Mouse (Mus musculus): Measurements from ENCODE around the gene Fam192a. TPM values are rescaled to one million over a fixed set of nuclear protein-coding genes. Genes with fewer than 3 reads are reported as not detected.
A peak's percentile ranks its signal among the peaks of the same experiment; 100 is the strongest.

The Fam192a gene
- polyA plus RNA-seq, 1 experiment, result 24.2 TPM

DNA sequence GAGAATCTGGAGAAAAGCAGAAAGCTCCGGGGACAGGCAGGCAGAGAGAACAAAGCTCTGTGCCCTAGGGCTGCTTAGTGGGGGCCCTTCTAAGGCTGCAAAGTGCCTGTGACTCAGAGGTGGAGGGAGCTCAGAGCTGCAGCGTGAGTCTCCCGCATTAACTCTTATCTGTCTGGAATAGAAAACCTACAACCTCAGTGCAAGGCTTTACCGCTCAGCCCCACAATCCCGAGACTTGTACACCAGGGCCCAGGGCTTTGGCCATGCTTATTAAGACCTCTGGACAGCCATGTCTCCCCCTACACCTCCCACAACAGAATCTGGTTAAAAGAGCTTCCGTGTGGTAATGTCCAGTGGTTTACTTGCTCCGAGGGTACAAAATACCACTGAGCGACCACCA, 69.8 kb downstream of the Fam192a start:
- H3K4me2 ChIP-seq (ENCODE audit: low read depth), result peak overlapping the region; percentile 61
- peak overlapping the region; percentile 14 for H3K4me3 ChIP-seq
- no peaks in the 10 kb centered on the region for H3K27me3 ChIP-seq (ENCODE audit: control insufficient read depth, insufficient read depth, insufficient read length)
- no peaks in the 10 kb centered on the region for H3K36me3 ChIP-seq (ENCODE audit: control insufficient read depth, insufficient read depth)
- no peaks in the 10 kb centered on the region for H3K79me2 ChIP-seq (ENCODE audit: control insufficient read depth, insufficient read depth)
- no peak for TF ChIP-seq CEBPB (IDR thresholded peaks at IDR 0.05; ENCODE audit: insufficient read depth, poor library complexity, severe bottlenecking)
- no peak overlapping the region for H3ac ChIP-seq (ENCODE audit: control insufficient read depth, insufficient read length)

DNA sequence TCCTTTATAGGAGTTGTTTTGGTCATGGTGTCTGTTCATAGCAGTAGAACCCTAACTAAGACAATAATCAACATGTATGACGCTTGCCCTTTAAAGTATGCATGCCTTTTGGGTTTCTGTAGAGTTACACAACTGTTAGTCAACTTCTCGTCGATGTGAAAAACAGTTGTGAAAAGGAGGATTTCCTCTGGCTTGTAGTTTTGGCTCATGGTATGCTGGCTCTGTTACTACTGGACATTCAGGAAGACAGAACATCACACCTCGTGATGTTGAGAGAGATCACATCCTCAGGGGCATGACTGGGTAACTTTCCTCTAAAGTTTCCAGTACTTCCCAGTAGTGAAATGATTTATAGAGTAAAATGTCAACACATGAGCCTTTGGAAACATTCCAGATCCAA, 71.2 kb downstream of the Fam192a start:
- no peaks in the 10 kb centered on the region for H3K36me3 ChIP-seq (ENCODE audit: control insufficient read depth, insufficient read depth)
- H3K27me3 ChIP-seq (ENCODE audit: control insufficient read depth, insufficient read depth, insufficient read length), result peaks cover 3% of the 10 kb centered on the region
- H3K4me3 ChIP-seq, result no peak overlapping the region
- H3K79me2 ChIP-seq (ENCODE audit: control insufficient read depth, insufficient read depth), result no peaks in the 10 kb centered on the region
- H3ac ChIP-seq (ENCODE audit: control insufficient read depth, insufficient read length), result no peak overlapping the region
- TF ChIP-seq MYOD1 (IDR thresholded peaks at IDR 0.05; ENCODE audit: control insufficient read depth in 1 of 3, insufficient read length in 2 of 3, low read depth in 2 of 3) (no peak), SRF (IDR thresholded peaks at IDR 0.05; ENCODE audit: control insufficient read depth, insufficient read length, low read depth) (no peak), TCF3 (IDR thresholded peaks at IDR 0.05; ENCODE audit: insufficient read length, low read depth) (no peak), CEBPB (IDR thresholded peaks at IDR 0.05; ENCODE audit: insufficient read depth, poor library complexity, severe bottlenecking) (no peak), MYOG (IDR thresholded peaks at IDR 0.05; ENCODE audit: control insufficient read depth in 1 of 3, insufficient read depth in 1 of 3, insufficient read length in 2 of 3, low read depth in 2 of 3) (no peak), POLR2A (IDR thresholded peaks at IDR 0.05; ENCODE audit: insufficient read length, low read depth) (no peak), USF1 (IDR thresholded peaks at IDR 0.05; ENCODE audit: low read depth) (no peak), REST (IDR thresholded peaks at IDR 0.05; ENCODE audit: insufficient read depth, insufficient read length) (no peak), E2F4 (IDR thresholded peaks at IDR 0.05; ENCODE audit: insufficient read depth) (no peak), TCF12 (IDR thresholded peaks at IDR 0.05; ENCODE audit: insufficient read depth, poor library complexity, severe bottlenecking) (no peak), MAX (IDR thresholded peaks at IDR 0.05; ENCODE audit: low read depth) (no peak)
- no peak overlapping the region for H3K4me2 ChIP-seq (ENCODE audit: low read depth)

DNA sequence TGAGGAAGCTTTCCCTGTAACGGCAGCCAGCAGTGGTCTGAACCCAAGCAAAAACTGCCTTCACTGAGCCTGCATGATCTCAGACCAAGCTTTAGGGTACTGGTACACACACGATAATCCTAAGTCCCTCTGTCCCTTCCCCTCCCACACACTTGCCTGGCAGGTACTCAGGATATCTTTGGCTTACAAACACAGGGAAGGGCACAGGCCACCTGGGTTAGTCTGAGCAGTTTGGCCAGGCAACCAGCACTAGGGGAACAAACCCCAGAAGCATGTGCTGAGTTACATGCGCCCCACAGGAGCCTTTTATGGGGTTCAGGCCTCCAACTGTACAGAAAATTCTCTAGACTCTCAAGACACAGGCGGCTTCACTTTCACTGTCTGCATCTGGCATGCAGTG, 71.9 kb downstream of the Fam192a start:
- no peak overlapping the region for H3ac ChIP-seq (ENCODE audit: control insufficient read depth, insufficient read length)

DNA sequence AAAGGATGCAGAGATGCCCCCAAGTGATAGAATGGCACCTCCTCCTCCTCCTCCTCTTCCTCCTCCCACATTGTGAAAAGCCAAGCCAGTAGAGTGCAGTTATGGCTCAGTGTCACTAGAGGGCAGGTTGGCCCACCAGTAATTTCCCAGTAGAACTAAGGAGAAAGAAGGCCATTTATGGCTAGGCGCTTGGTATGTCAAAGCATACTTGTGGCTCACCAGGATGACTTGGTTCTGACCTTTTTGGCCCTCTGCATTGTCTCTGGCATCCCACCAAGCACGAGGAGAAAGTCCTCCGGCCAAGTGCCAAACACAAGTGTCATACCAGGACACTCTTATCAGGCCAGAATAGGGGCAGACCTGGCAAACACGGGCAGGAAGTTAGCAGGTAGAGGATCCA, 73.6 kb downstream of the Fam192a start:
- no peak overlapping the region for H3ac ChIP-seq (ENCODE audit: control insufficient read depth, insufficient read length)
- H3K27me3 ChIP-seq (ENCODE audit: control insufficient read depth, insufficient read depth, insufficient read length), result peaks cover 5% of the 10 kb centered on the region
- no peak overlapping the region for H3K4me2 ChIP-seq (ENCODE audit: low read depth)
- H3K79me2 ChIP-seq (ENCODE audit: control insufficient read depth, insufficient read depth), result no peaks in the 10 kb centered on the region
- H3K36me3 ChIP-seq (ENCODE audit: control insufficient read depth, insufficient read depth), result no peaks in the 10 kb centered on the region
- peak in 1 of 3 experiments; percentile 12 for TF ChIP-seq MYOG (IDR thresholded peaks at IDR 0.05; ENCODE audit: control insufficient read depth in 1 of 3, insufficient read depth in 1 of 3, insufficient read length in 2 of 3, low read depth in 2 of 3)
- TF ChIP-seq E2F4 (IDR thresholded peaks at IDR 0.05; ENCODE audit: insufficient read depth), result no peak
- TF ChIP-seq SRF (IDR thresholded peaks at IDR 0.05; ENCODE audit: control insufficient read depth, insufficient read length, low read depth), result peak; percentile 90
- H3K4me3 ChIP-seq, result no peak overlapping the region

More for the DNA sequence above, 71.9 kb downstream of the Fam192a start:
- peaks cover 5% of the 10 kb centered on the region for H3K27me3 ChIP-seq (ENCODE audit: control insufficient read depth, insufficient read depth, insufficient read length)
- TF ChIP-seq MYOD1 (IDR thresholded peaks at IDR 0.05; ENCODE audit: control insufficient read depth in 1 of 3, insufficient read length in 2 of 3, low read depth in 2 of 3), result no peak
- TF ChIP-seq REST (IDR thresholded peaks at IDR 0.05; ENCODE audit: insufficient read depth, insufficient read length), result no peak
- no peak for TF ChIP-seq TCF12 (IDR thresholded peaks at IDR 0.05; ENCODE audit: insufficient read depth, poor library complexity, severe bottlenecking)
- TF ChIP-seq USF1 (IDR thresholded peaks at IDR 0.05; ENCODE audit: low read depth), result no peak
- no peak for TF ChIP-seq POLR2AphosphoS2 (IDR thresholded peaks at IDR 0.05; ENCODE audit: insufficient read length, low read depth)
- TF ChIP-seq E2F4 (IDR thresholded peaks at IDR 0.05; ENCODE audit: insufficient read depth), result no peak
- no peak for TF ChIP-seq POLR2A (IDR thresholded peaks at IDR 0.05; ENCODE audit: insufficient read length, low read depth)
- TF ChIP-seq TCF3 (IDR thresholded peaks at IDR 0.05; ENCODE audit: insufficient read length, low read depth), result no peak
- TF ChIP-seq MYOG (IDR thresholded peaks at IDR 0.05; ENCODE audit: control insufficient read depth in 1 of 3, insufficient read depth in 1 of 3, insufficient read length in 2 of 3, low read depth in 2 of 3), result no peak
- H3K79me2 ChIP-seq (ENCODE audit: control insufficient read depth, insufficient read depth), result no peaks in the 10 kb centered on the region
- no peak overlapping the region for H3K4me2 ChIP-seq (ENCODE audit: low read depth)
- no peak overlapping the region for H3K4me3 ChIP-seq
- H3K36me3 ChIP-seq (ENCODE audit: control insufficient read depth, insufficient read depth), result no peaks in the 10 kb centered on the region

DNA sequence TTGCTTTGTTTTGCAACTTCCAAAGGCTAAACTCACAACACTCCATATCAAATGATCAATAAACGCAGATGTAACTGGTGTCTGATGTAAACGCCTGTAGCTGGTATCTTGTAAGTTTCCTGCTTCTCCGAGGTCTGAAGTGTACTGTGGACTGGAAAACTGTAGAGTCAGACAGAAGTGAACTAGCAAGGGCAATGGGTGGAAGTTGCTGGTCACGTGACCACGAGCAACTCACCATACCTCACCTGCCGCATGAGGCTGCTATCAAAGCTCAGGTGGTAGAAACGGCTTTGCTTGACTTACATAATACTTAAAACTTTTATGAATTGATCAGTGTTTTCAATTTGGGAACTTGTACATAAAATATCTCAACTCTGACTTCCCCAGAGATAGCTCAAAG, 74.6 kb downstream of the Fam192a start:
- Histone ChIP-seq H3K27me3 (ENCODE audit: control insufficient read depth, insufficient read depth, insufficient read length) (peaks cover 5% of the 10 kb centered on the region), H3K4me3 (no peak overlapping the region), H3K36me3 (ENCODE audit: control insufficient read depth, insufficient read depth) (no peaks in the 10 kb centered on the region), H3K79me2 (ENCODE audit: control insufficient read depth, insufficient read depth) (no peaks in the 10 kb centered on the region), H3ac (ENCODE audit: control insufficient read depth, insufficient read length) (no peak overlapping the region), H3K4me2 (ENCODE audit: low read depth) (no peak overlapping the region)
- TF ChIP-seq REST (IDR thresholded peaks at IDR 0.05; ENCODE audit: insufficient read depth, insufficient read length) (no peak), TCF3 (IDR thresholded peaks at IDR 0.05; ENCODE audit: insufficient read length, low read depth) (no peak), MYOG (IDR thresholded peaks at IDR 0.05; ENCODE audit: control insufficient read depth in 1 of 3, insufficient read depth in 1 of 3, insufficient read length in 2 of 3, low read depth in 2 of 3) (no peak), CEBPB (IDR thresholded peaks at IDR 0.05; ENCODE audit: insufficient read depth, poor library complexity, severe bottlenecking) (no peak), SRF (IDR thresholded peaks at IDR 0.05; ENCODE audit: control insufficient read depth, insufficient read length, low read depth) (no peak), E2F4 (IDR thresholded peaks at IDR 0.05; ENCODE audit: insufficient read depth) (no peak)
